Mouse (Mus musculus): ENCODE data around the gene Yif1a.

GRCm38 (mm10) chr19:5095887-5096474 is 7.6 kb downstream of the Yif1a start:
- TF ChIP-seq CTCF (IDR thresholded peaks at IDR 0.05; ENCODE audit: low read depth, low read length) (no peak), POLR2A (IDR thresholded peaks at IDR 0.05; ENCODE audit: insufficient read depth, low read length) (no peak)

Measured in ES-Bruce4 (cell line).